Mouse (Mus musculus) embryonic facial prominence, embryonic 12.5 days (tissue): ENCODE results near the gene Tktl2. TPM values are rescaled to one million over a fixed set of nuclear protein-coding genes. Genes with fewer than 3 reads are reported as not detected.
A peak's percentile ranks its signal among the peaks of the same experiment; 100 is the strongest.

ENCODE experiments used
- ATAC-seq: fragments of 200-750 bp; cut with Nextera tagmentation; 2 replicates; pipeline ENCODE4 v1.8.0; 2017; ENCODE audit not compliant: insufficient number of reproducible peaks, insufficient read depth, low FRiP score, low TSS enrichment
- H3K27ac ChIP-seq: fragments of 300-500 bp; sonication (generic); 2 replicates; pipeline ENCODE4 v1.5.1; 2016; ENCODE audit warnings: mild to moderate bottlenecking
- H3K27me3 ChIP-seq: fragments of 300-500 bp; sonication (generic); 2 replicates; pipeline ENCODE4 v1.6.1; 2016; ENCODE audit warnings: mild to moderate bottlenecking, moderate library complexity
- H3K36me3 ChIP-seq: fragments of 300-500 bp; sonication (generic); 2 replicates; pipeline ENCODE4 v1.6.1; 2016; ENCODE audit warnings: mild to moderate bottlenecking
- H3K4me1 ChIP-seq: fragments of 300-500 bp; sonication (generic); 2 replicates; pipeline ENCODE4 v1.6.1; 2016
- H3K4me2 ChIP-seq: fragments of 300-500 bp; sonication (generic); replicated peaks from 2 replicates; pipeline ENCODE4 v1.6.1; 2016; ENCODE audit warnings: mild to moderate bottlenecking, moderate library complexity
- H3K4me3 ChIP-seq: fragments of 300-500 bp; sonication (generic); 2 replicates; pipeline ENCODE4 v1.5.1; 2016; ENCODE audit warnings: mild to moderate bottlenecking
- H3K9ac ChIP-seq: fragments of 300-500 bp; sonication (generic); 2 replicates; pipeline ENCODE4 v1.6.1; 2016; ENCODE audit warnings: mild to moderate bottlenecking, moderate library complexity
- H3K9me3 ChIP-seq: fragments of 300-500 bp; sonication (generic); 2 replicates; pipeline ENCODE4 v1.6.1; 2016; ENCODE audit warnings: mild to moderate bottlenecking, moderate library complexity
- WGBS: fragments of 180-500 bp; shearing (Covaris S2); methylation state at CpG from one replicate; pipeline ENCODE4 v1.1.7; 2016; 5-methylcytosine and 5-hydroxymethylcytosine counted together
- polyA plus RNA-seq: library from polyadenylated mRNA; unstranded; fragments of >200 nt; fragmentation: Nextera tagmentation; extraction: Ambion mirVana; gene quantifications from 2 replicates; pipeline ENCODE4 v1.2.1, GENCODE M21; 2016

The Tktl2 gene
- not detected in 2 replicates for polyA plus RNA-seq

- Histone ChIP-seq H3K27me3 (no peaks in the 10 kb centered on the region), H3K4me1 (no peaks in the 10 kb centered on the region), H3K27ac (no peak within 1 kb of the TSS), H3K4me2 (no peak within 1 kb of the TSS), H3K4me3 (no peak within 1 kb of the TSS), H3K9me3 (no peaks in the 10 kb centered on the region), H3K9ac (no peak within 1 kb of the TSS), H3K36me3 (no peaks in the 10 kb centered on the region)
- no peak for ATAC-seq
- WGBS, result 94% methylated on average over 22 of the region's 22 CpGs
Measured at GRCm38 (mm10) chr8:66511537-66511936, at the start of gene Tktl2. Gene Tktl2, plus strand, starts transcription at chr8:66511756.

- Histone ChIP-seq H3K36me3 (no peaks in the 10 kb centered on the region), H3K4me3 (no peak overlapping the region), H3K27ac (no peak overlapping the region), H3K27me3 (no peaks in the 10 kb centered on the region), H3K9me3 (no peaks in the 10 kb centered on the region), H3K4me1 (no peaks in the 10 kb centered on the region), H3K9ac (no peak overlapping the region), H3K4me2 (no peak overlapping the region)
- 84% methylated on average over 3 of the region's 3 CpGs for WGBS
- no peak for ATAC-seq
Measured at GRCm38 (mm10) chr8:66469821-66470220, 41.7 kb upstream of the Tktl2 start.

GRCm38 (mm10) chr8:66476880-66477279 lies 34.7 kb upstream of the Tktl2 start:
- Histone ChIP-seq H3K4me1 (no peaks in the 10 kb centered on the region), H3K4me3 (no peak overlapping the region), H3K27ac (no peak overlapping the region), H3K36me3 (peaks cover 46% of the 10 kb centered on the region), H3K9ac (no peak overlapping the region), H3K4me2 (no peak overlapping the region), H3K9me3 (no peaks in the 10 kb centered on the region), H3K27me3 (no peaks in the 10 kb centered on the region)
- WGBS, result 97% methylated on average over 3 of the region's 3 CpGs
- ATAC-seq, result no peak

- peak within 1 kb of the TSS; percentile 52 for H3K4me2 ChIP-seq
- WGBS, result under 1% methylated on average over 45 of the region's 45 CpGs
- peaks cover 3% of the 10 kb centered on the region; the same call in 1 of the 2 replicates for H3K4me1 ChIP-seq
- H3K4me3 ChIP-seq, result peak within 1 kb of the TSS; percentile 94
- peak within 1 kb of the TSS; percentile 80 for H3K9ac ChIP-seq
- no peaks in the 10 kb centered on the region for H3K9me3 ChIP-seq
- ATAC-seq, result peak; percentile 90
- peaks cover 16% of the 10 kb centered on the region; the same call in 1 of the 2 replicates for H3K36me3 ChIP-seq
- H3K27me3 ChIP-seq, result no peaks in the 10 kb centered on the region
- 0 out of 2 replicates have a peak within 1 kb of the TSS, but pooled peaks have one; percentile 54 for H3K27ac ChIP-seq
Measured at GRCm38 (mm10) chr8:66486084-66486763, 25.3 kb upstream of the Tktl2 start, which contains the start of gene Tma16. Gene Tma16, minus strand, starts transcription at chr8:66486530.

GRCm38 (mm10) chr8:66488556-66488955 lies 23.0 kb upstream of the Tktl2 start:
- Histone ChIP-seq H3K9ac (no peak overlapping the region), H3K4me3 (no peak overlapping the region), H3K36me3 (no peaks in the 10 kb centered on the region), H3K9me3 (no peaks in the 10 kb centered on the region), H3K4me2 (no peak overlapping the region), H3K4me1 (peaks cover 3% of the 10 kb centered on the region; the same call in 1 of the 2 replicates), H3K27me3 (no peaks in the 10 kb centered on the region), H3K27ac (no peak overlapping the region)
- ATAC-seq, result no peak
- 46% methylated on average over 3 of the region's 3 CpGs for WGBS

GRCm38 (mm10) chr8:66490624-66491023 lies 20.9 kb upstream of the Tktl2 start:
- no peak overlapping the region for H3K4me3 ChIP-seq
- 82% methylated on average over 4 of the region's 4 CpGs for WGBS
- H3K27ac ChIP-seq, result no peak overlapping the region
- no peaks in the 10 kb centered on the region for H3K27me3 ChIP-seq
- ATAC-seq, result no peak
- H3K4me1 ChIP-seq, result no peaks in the 10 kb centered on the region
- H3K4me2 ChIP-seq, result no peak overlapping the region
- no peaks in the 10 kb centered on the region for H3K36me3 ChIP-seq
- H3K9ac ChIP-seq, result no peak overlapping the region
- H3K9me3 ChIP-seq, result no peaks in the 10 kb centered on the region

GRCm38 (mm10) chr8:66494496-66494895 lies 17.1 kb upstream of the Tktl2 start:
- WGBS, result 79% methylated on average over 2 of the region's 2 CpGs

GRCm38 (mm10) chr8:66495726-66496125 lies 15.8 kb upstream of the Tktl2 start:
- no peak overlapping the region for H3K4me3 ChIP-seq
- ATAC-seq, result no peak
- H3K36me3 ChIP-seq, result no peaks in the 10 kb centered on the region
- no peak overlapping the region for H3K4me2 ChIP-seq
- WGBS, result 7% methylated on average over 8 of the region's 8 CpGs
- H3K9ac ChIP-seq, result no peak overlapping the region
- 0 out of 2 replicates have a peak, but pooled peaks cover 4% of the 10 kb centered on the region for H3K27me3 ChIP-seq
- no peaks in the 10 kb centered on the region for H3K4me1 ChIP-seq
- no peaks in the 10 kb centered on the region for H3K9me3 ChIP-seq
- H3K27ac ChIP-seq, result no peak overlapping the region

More at GRCm38 (mm10) chr8:66494496-66494895, 17.1 kb upstream of the Tktl2 start:
- Histone ChIP-seq H3K27ac (no peak overlapping the region), H3K4me1 (no peaks in the 10 kb centered on the region), H3K9me3 (no peaks in the 10 kb centered on the region), H3K4me2 (no peak overlapping the region), H3K27me3 (0 out of 2 replicates have a peak, but pooled peaks cover 4% of the 10 kb centered on the region), H3K9ac (no peak overlapping the region), H3K4me3 (no peak overlapping the region), H3K36me3 (no peaks in the 10 kb centered on the region)
- ATAC-seq, result no peak

GRCm38 (mm10) chr8:66496998-66497577 lies 14.5 kb upstream of the Tktl2 start:
- ATAC-seq, result no peak
- Histone ChIP-seq H3K27ac (no peak overlapping the region), H3K27me3 (0 out of 2 replicates have a peak, but pooled peaks cover 4% of the 10 kb centered on the region), H3K4me3 (no peak overlapping the region), H3K4me2 (no peak overlapping the region), H3K9me3 (no peaks in the 10 kb centered on the region), H3K36me3 (no peaks in the 10 kb centered on the region), H3K9ac (no peak overlapping the region), H3K4me1 (no peaks in the 10 kb centered on the region)
- WGBS, result 34% methylated on average over 4 of the region's 4 CpGs

GRCm38 (mm10) chr8:66503381-66503780 lies 8.2 kb upstream of the Tktl2 start:
- H3K36me3 ChIP-seq, result no peaks in the 10 kb centered on the region
- no peak overlapping the region for H3K4me2 ChIP-seq
- H3K4me1 ChIP-seq, result no peaks in the 10 kb centered on the region
- no peak for ATAC-seq
- no peak overlapping the region for H3K9ac ChIP-seq
- no peaks in the 10 kb centered on the region for H3K27me3 ChIP-seq
- no peak overlapping the region for H3K4me3 ChIP-seq
- WGBS, result 75% methylated on average over 2 of the region's 2 CpGs
- no peaks in the 10 kb centered on the region for H3K9me3 ChIP-seq
- no peak overlapping the region for H3K27ac ChIP-seq

GRCm38 (mm10) chr8:66519149-66519548 lies 7.6 kb downstream of the Tktl2 start:
- Histone ChIP-seq H3K36me3 (no peaks in the 10 kb centered on the region), H3K9me3 (no peaks in the 10 kb centered on the region), H3K4me2 (no peak overlapping the region), H3K9ac (no peak overlapping the region), H3K4me3 (no peak overlapping the region), H3K27me3 (no peaks in the 10 kb centered on the region), H3K27ac (no peak overlapping the region), H3K4me1 (no peaks in the 10 kb centered on the region)
- WGBS, result 81% methylated on average over 2 of the region's 2 CpGs
- ATAC-seq, result no peak

- no peak overlapping the region for H3K9ac ChIP-seq
- no peak for ATAC-seq
- H3K36me3 ChIP-seq, result no peaks in the 10 kb centered on the region
- no peaks in the 10 kb centered on the region for H3K4me1 ChIP-seq
- no peaks in the 10 kb centered on the region for H3K9me3 ChIP-seq
- no peak overlapping the region for H3K4me3 ChIP-seq
- no peak overlapping the region for H3K4me2 ChIP-seq
- no peaks in the 10 kb centered on the region for H3K27me3 ChIP-seq
- no peak overlapping the region for H3K27ac ChIP-seq
Measured at GRCm38 (mm10) chr8:66520576-66520975, 9.0 kb downstream of the Tktl2 start.
